Mouse (Mus musculus): ENCODE results near the gene Ubr4.
A peak's percentile ranks its signal among the peaks of the same experiment; 100 is the strongest.

Ubr4 gene

GRCm38 (mm10) chr4:139430891-139431290 is 78.5 kb downstream of the Ubr4 start:
- no peak for DNase-seq (ENCODE audit: low spot score)

- DNase-seq (ENCODE audit: low spot score): no peak
Measured at GRCm38 (mm10) chr4:139432966-139433765, 80.8 kb downstream of the Ubr4 start.

GRCm38 (mm10) chr4:139441244-139441643 is 88.8 kb downstream of the Ubr4 start:
- DNase-seq (ENCODE audit: low spot score): no peak

DNA sequence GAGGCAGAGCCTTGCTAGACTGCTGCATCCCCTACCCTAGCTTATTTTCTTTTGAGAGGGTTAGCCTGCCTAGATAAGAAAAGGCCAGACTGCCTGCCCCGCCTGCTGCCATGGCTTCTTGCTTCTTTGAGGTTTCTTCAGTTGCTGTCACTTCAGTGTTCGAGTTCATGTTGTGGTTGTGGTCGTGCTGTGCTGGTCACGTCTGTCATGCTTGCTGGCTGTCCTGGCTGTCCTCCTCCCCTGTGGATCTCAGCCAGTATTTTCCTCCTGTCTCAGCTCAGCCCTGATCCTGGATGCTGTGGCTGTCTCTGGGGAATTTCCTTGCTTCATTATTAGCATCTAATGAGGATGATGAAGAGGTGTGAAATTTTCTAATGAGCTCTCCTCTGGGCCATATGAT is 89.4 kb downstream of the Ubr4 start:
- DNase-seq (ENCODE audit: low spot score): peak; percentile 13

DNA sequence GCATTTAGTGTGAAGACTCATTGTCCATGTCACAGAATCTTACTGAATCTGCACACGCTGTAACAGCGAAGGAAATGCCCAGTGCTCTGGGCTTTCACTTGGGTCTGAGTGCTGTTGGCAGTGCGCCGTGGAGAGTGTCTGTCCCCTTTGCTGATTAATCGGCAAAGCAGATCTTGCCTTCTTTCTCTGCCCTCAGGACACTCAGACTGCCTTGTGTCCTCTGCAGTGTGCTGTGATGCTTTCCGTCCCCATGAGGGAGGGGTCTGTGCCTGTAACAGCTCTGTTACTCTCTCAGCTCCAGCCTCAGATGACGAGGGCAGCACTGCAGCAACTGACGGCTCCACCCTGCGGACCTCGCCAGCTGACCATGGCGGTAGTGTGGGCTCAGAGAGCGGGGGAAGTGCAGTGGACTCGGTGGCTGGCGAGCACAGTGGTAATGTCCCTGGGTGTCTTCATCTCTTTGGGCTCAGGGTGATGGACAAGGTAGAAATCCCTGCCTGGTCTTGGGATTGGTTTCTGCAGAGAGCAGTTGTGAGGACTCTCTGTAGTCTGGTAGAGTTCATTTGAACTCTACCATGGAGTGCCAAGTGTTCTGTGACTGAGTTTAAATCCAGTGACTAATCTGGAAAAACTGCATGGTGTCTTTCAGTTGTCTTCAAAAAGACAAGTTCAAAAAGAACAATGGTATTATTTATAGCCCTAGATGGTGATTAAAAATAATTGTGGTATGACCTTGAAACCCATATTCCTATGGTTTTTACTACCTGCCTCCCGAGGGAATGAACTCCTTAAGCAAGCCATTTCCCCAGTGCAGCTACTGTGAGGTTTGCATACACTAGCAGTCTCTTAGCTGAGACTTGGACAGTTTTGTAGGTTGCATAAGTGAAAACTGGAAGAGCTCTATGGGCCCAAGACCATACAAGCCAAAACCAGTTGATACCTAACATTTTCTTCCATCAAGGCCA is 90.3 kb downstream of the Ubr4 start:
- no peak for DNase-seq (ENCODE audit: low spot score)

DNA sequence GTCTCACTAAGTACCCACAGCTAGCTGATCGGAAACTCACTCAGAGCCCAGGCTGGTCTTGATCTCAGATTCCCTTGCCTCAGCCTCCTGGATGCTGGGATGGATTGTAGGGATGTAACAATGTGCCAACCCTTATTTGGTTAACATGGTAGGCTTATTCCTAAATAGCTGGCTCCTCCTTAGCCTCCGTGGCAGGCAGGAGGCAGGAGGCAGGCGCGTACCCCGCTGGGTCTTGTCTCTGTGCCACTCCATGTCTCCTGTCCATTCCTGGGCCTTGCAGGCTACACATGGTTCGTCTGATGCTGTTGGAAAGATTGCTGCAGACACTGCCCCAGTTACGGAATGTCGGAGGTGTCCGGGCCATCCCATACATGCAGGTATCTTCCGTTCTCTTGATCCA is 91.9 kb downstream of the Ubr4 start:
- no peak for DNase-seq (ENCODE audit: low spot score)

GRCm38 (mm10) chr4:139446176-139446575 is 93.8 kb downstream of the Ubr4 start:
- DNase-seq (ENCODE audit: low spot score): no peak

GRCm38 (mm10) chr4:139446731-139447675 is 94.6 kb downstream of the Ubr4 start:
- DNase-seq (ENCODE audit: low spot score): no peak

- DNase-seq (ENCODE audit: low spot score): no peak
Measured at GRCm38 (mm10) chr4:139452944-139453700, 100.7 kb downstream of the Ubr4 start.

- DNase-seq (ENCODE audit: low spot score): no peak
Measured at GRCm38 (mm10) chr4:139454339-139454738, 101.9 kb downstream of the Ubr4 start.

GRCm38 (mm10) chr4:139459970-139460369 is 107.6 kb downstream of the Ubr4 start:
- no peak for DNase-seq (ENCODE audit: low spot score)

DNA sequence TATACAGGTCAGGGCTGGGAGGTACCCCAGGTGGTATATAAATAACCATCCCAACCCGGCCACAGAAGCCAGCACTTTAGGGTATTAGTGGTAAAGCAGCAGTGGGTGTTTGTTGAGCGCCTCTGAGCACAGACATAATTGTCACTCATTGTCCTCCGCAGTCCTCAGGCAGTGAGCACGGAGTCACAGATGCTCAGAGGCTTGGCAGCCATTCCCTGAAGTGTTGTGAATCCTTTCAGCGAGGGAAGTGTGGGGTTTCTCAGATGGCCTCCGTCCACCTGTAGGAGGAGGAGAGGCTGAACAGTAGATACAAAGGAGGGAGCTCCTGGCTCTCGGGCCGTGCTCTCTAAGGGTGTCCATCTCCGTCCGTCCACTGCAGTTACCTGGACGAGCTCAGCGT is 111.8 kb downstream of the Ubr4 start:
- no peak for DNase-seq (ENCODE audit: low spot score)

- DNase-seq (ENCODE audit: low spot score): no peak
Measured at GRCm38 (mm10) chr4:139466541-139466940, 114.1 kb downstream of the Ubr4 start.

DNA sequence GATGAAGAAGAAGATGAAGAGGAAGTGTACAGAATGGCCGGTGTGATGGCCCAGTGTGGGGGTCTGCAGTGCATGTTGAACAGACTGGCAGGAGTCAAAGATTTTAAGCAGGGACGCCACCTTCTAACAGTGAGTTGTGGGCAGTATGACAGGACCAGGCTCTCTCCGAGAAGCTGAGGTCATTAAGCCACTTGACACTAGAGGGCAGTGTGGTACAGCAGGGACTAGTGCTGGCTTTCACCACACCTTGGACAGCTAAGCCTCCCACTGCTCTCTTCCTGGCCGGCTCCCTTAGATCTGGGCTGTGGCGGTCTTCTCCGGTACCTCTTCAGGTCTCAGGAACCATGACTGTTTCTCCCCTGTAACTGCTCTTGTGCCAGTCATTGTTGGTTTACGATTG is 117.8 kb downstream of the Ubr4 start:
- DNase-seq (ENCODE audit: low spot score): peak; percentile 43

DNA sequence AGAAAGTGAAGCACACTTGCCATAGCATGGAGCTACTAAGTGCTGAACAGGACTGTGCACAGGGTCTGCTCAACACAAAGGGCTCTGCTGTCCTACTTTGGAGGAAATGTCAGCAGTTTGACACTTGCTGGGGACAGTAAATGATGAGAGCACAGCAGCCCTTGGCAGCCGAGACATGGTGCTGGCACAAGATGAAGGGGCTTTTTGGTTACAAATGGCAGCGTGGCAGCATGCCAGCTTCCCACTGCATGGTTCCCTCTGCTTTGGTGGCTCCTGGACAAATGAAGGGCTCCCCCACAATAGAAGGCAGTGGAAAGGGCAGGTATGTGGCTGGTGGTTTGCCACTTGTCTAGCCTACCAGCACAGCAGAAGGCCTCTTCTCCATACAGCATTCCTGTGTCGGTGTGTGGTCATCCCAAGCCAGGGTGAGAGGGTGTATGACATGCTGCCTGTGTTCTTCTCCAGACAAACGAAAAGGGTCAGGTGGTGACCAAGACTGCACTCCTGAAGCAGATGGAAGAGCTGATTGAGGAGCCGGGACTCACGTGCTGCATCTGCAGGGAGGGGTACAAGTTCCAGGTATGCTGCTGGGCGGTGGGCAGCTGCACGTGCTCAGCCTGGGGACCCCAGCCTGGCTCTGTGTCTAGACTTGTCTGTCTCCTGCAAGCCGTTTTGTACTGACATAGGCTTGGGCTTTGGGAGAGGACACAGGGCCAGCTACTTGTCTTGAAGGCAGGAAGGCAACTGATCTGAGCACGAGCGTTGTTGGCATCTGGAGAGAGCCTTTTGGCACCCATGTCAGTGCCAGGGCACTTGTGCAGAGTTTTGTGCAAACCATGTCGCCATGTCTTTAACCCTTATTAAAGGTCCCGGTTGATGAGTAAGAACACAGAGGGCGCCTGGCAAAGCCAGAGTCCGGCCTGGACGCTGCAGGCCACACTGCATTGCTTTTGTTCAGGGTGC is 124.5 kb downstream of the Ubr4 start:
- no peak for DNase-seq (ENCODE audit: low spot score)

- no peak for DNase-seq (ENCODE audit: low spot score)
Measured at GRCm38 (mm10) chr4:139477983-139478382, 125.6 kb downstream of the Ubr4 start.

GRCm38 (mm10) chr4:139479176-139479575 is 126.8 kb downstream of the Ubr4 start:
- no peak for DNase-seq (ENCODE audit: low spot score)

- DNase-seq (ENCODE audit: low spot score): no peak
Measured at GRCm38 (mm10) chr4:139481400-139481799, 129.0 kb downstream of the Ubr4 start.

DNA sequence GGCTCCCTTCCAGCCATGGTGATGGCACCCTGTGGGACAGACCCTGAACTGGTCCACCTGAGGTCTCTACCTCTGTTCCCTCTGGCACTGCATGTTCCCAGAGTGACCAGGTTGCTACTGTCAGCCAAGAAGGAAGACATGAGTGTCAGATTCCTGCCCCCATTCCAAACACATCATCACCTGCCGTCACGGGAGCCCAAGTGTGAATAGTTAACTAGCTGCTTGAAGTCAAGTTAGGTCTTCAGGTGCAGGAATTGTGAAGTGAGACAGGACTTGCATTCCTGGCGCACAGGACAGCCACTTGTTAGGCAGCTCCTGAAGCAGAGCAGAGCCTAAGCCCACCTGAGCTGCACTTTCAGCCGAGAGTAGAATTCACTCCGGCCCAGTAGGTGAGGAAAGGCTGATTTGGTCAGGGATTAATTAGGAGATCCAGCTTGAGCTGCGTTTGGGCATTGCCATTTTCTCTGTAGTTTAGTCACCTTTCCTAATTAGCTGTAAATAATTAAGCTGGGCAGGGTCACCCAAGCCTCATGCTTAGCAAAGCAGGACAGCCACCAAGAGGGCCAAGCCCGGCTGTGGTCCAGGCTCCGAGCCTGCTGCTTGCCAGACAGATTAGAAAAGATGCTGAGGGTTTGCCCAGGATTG is 131.2 kb downstream of the Ubr4 start:
- no peak for DNase-seq (ENCODE audit: low spot score)
